Mouse (Mus musculus) gastrocnemius, adult 18-20 months (tissue): Measurements from ENCODE around the gene Itpr1. TPM values are rescaled to one million over a fixed set of nuclear protein-coding genes. Genes with fewer than 3 reads are reported as not detected.

ENCODE experiments used
- DNase-seq: peaks from one replicate; pipeline ENCODE4 v3.0.0; 2021; ENCODE audit warnings: low spot score
- total RNA-seq, 2 experiments: library from RNA; stranded (reverse); gene quantifications; 2 replicates each; pipeline ENCODE4 v1.2.3; 2021

The Itpr1 gene
- total RNA-seq, 2 experiments from 2014 or later, result 15.1 to 20.0 TPM

- DNase-seq, result no peak
Measured at GRCm38 (mm10) chr6:108379041-108379440, 166.1 kb downstream of the Itpr1 start.

GRCm38 (mm10) chr6:108380209-108380608 is 167.3 kb downstream of the Itpr1 start:
- no peak for DNase-seq

GRCm38 (mm10) chr6:108390624-108391324 is 177.9 kb downstream of the Itpr1 start:
- peak; percentile 25 for DNase-seq

GRCm38 (mm10) chr6:108393131-108393530 is 180.2 kb downstream of the Itpr1 start:
- no peak for DNase-seq

- DNase-seq, result no peak
Measured at GRCm38 (mm10) chr6:108397956-108398355, 185.1 kb downstream of the Itpr1 start.

GRCm38 (mm10) chr6:108401412-108401955 is 188.6 kb downstream of the Itpr1 start:
- no peak for DNase-seq

- DNase-seq, result no peak
Measured at GRCm38 (mm10) chr6:108404736-108405135, 191.8 kb downstream of the Itpr1 start.

- peak; percentile 65 for DNase-seq
Measured at GRCm38 (mm10) chr6:108408053-108408452, 195.2 kb downstream of the Itpr1 start.

- no peak for DNase-seq
Measured at GRCm38 (mm10) chr6:108408726-108409125, 195.8 kb downstream of the Itpr1 start.

GRCm38 (mm10) chr6:108410771-108411170 is 197.9 kb downstream of the Itpr1 start:
- no peak for DNase-seq

GRCm38 (mm10) chr6:108411201-108411600 is 198.3 kb downstream of the Itpr1 start:
- no peak for DNase-seq

- DNase-seq, result no peak
Measured at GRCm38 (mm10) chr6:108413006-108413405, 200.1 kb downstream of the Itpr1 start.

GRCm38 (mm10) chr6:108413593-108413992 is 200.7 kb downstream of the Itpr1 start:
- DNase-seq, result no peak

GRCm38 (mm10) chr6:108415847-108416246 is 203.0 kb downstream of the Itpr1 start:
- DNase-seq, result no peak

GRCm38 (mm10) chr6:108417508-108417907 is 204.6 kb downstream of the Itpr1 start:
- peak; percentile 67 for DNase-seq

GRCm38 (mm10) chr6:108418218-108418617 is 205.3 kb downstream of the Itpr1 start:
- no peak for DNase-seq

GRCm38 (mm10) chr6:108424749-108425584 is 212.1 kb downstream of the Itpr1 start:
- peak; percentile 74 for DNase-seq

GRCm38 (mm10) chr6:108426789-108427188 is 213.9 kb downstream of the Itpr1 start:
- peak; percentile 93 for DNase-seq

- no peak for DNase-seq
Measured at GRCm38 (mm10) chr6:108428383-108428782, 215.5 kb downstream of the Itpr1 start.

- DNase-seq, result no peak
Measured at GRCm38 (mm10) chr6:108429950-108430349, 217.1 kb downstream of the Itpr1 start.

- DNase-seq, result no peak
Measured at GRCm38 (mm10) chr6:108431193-108431592, 218.3 kb downstream of the Itpr1 start.

- no peak for DNase-seq
Measured at GRCm38 (mm10) chr6:108432836-108433235, 219.9 kb downstream of the Itpr1 start.
